7 mouse cellular contexts compared by ENCODE assay signal in the genomic region with DNA sequence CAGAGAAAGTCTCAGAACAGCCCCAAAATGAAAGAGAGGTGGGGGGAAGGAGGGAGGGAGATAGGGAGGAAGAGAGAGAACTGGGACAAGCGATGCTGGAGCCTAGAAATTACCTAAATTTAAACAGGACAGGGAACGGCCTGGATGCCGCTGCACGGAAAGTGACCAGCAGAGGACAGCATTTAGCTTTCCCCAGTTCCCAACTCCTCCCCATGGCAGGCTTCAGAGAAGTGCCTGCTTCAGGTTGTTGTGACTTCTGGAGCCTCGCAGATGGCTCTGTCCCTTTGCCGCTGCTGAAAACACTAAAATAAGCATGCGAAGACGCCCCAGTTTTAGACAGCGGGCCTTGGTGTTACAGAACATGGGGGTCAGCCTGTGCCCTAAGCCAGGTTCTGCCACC. TPM values are rescaled to one million over a fixed set of nuclear protein-coding genes. Genes with fewer than 3 reads are reported as not detected.
A peak's percentile ranks its signal among the peaks of the same experiment; 100 is the strongest.
DNase-seq lines count a peak whose midpoint lies in the region.

No protein-coding gene starts in this region.

- intact Hi-C loops in heart, postnatal 36 days (cut with DNase I), result loop anchor here (2.0 kb wide), 1 partner anchor 16 kb away; no protein-coding TSS in a partner anchor

- DNase-seq in MN1 (ENCODE audit: low spot score), result peak; percentile 83
- peak; percentile 91 for DNase-seq in brain, adult 2 months (ENCODE audit: low read depth, low spot score)
- DNase-seq in fibroblast of lung, adult 2 months (ENCODE audit: low read depth), result peak; percentile 60
- peak; percentile 67 to 74 for DNase-seq in heart, postnatal 36 days
- peak; percentile 56 for DNase-seq in layer of hippocampus, postnatal 14 days (ENCODE audit: low spot score in 2 of 2)
- DNase-seq in lung, postnatal 4 days, result peak; percentile 67 to 84
- peak; percentile 68 for DNase-seq in right cerebral cortex, postnatal 14 days

RNA-seq across cellular contexts. Expression of gene Anxa11, which starts 25.5 kb away (rescaled TPM):
- 10 to 100 TPM; 81.8 to 87.0 TPM for total RNA-seq in heart, postnatal 36 days (2021)
- total RNA-seq in layer of hippocampus, postnatal 14 days (2021), result 10 to 100 TPM; 35.6 to 44.5 TPM

RNA-seq across cellular contexts. Expression of gene Zcchc24, which starts 47.6 kb away (rescaled TPM):
- total RNA-seq in heart, postnatal 36 days (2021), result 10 to 100 TPM; 35.0 to 39.0 TPM
- total RNA-seq in layer of hippocampus, postnatal 14 days (2021), result 10 to 100 TPM; 60.4 to 63.5 TPM

Comparison
In these comparisons a context has a peak if more than half of its experiments do, and no peak if none do; other contexts are left out.
1. Peak in every context shown above with its lines: DNase-seq.